Mouse (Mus musculus) liver, adult 2 months (tissue): ENCODE data around the gene Slc11a2.

Source experiments
- CTCF ChIP-seq: fragments of 200-500 bp; IDR thresholded peaks from 2 replicates; pipeline ENCODE4 v1.5.1; 2011; ENCODE audit warnings: low read depth, low read length, control low read depth
- POLR2A ChIP-seq: fragments of 200-500 bp; IDR thresholded peaks from 2 replicates; pipeline ENCODE4 v1.6.1; 2011; ENCODE audit warnings: low read length, control low read depth; ENCODE audit not compliant: insufficient read depth; ENCODE audit errors: extremely low read depth

DNA sequence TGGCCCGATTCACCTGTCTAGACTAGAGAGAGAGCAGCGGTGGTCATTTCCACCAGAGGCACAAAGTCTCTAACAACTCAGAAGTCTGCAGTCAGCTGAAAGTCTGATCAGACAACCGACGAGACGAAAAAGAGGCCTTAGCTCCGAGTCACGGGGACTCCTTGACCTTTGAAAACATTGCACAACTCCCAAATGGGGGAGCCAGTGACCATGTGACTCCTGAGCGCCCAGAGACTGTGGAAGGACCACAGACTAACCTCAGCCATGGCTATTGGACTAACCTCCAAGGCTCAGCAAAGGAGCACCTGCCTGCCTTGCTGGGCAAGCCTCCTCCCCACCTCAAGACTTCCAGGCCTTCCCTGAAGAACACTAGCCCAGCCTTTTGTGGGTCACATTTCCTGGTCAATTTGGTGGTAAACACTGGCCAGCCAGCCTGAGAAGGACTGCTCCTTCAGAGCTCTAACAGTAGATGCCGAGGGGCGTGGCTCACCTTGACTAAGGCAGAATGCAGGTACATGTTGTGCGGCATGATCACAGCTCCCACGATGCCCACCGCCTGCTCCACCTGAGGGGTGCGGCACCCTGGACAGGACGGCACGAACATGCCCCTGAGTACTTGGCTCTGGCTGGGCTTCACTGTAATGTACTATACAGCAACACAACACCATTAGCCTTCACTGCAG, 21.4 kb downstream of the Slc11a2 start:
- TF ChIP-seq CTCF (no peak), POLR2A (no peak)
